Mouse (Mus musculus) brain, adult 10 weeks (tissue): ENCODE data around the gene Tas2r118. TPM values are rescaled to one million over a fixed set of nuclear protein-coding genes. Genes with fewer than 3 reads are reported as not detected.

ENCODE experiments used
- polyA plus RNA-seq: library from polyadenylated mRNA; stranded (reverse); fragments of 350-450 nt; fragmentation: Illumina TruSeq; extraction: RNeasy Lipid Tissue Mini Kit (QIAGEN cat#74804); gene quantifications from one replicate; pipeline ENCODE4 v1.2.3, GENCODE M21; 2015; ENCODE audit warnings: low read depth, low replicate concordance

Gene Tas2r118
- polyA plus RNA-seq = not detected

GRCm38 (mm10) chr6:23969960-23970359 is at the start of gene Tas2r118:
Gene Tas2r118 (minus strand): TSS chr6:23970060.

Other genes with a start within 250 kb of the Tas2r118 start
- 48.6 TPM for gene Cadps2, start 130.6 kb downstream of the Tas2r118 start, polyA plus RNA-seq
- gene Slc13a1, start 198.0 kb upstream of the Tas2r118 start, polyA plus RNA-seq = not detected